Mouse (Mus musculus): ENCODE results near the gene Slc41a1. TPM values are rescaled to one million over a fixed set of nuclear protein-coding genes. Genes with fewer than 3 reads are reported as not detected.
"Not testable (repeated sequence)": the region's sequence is repeated elsewhere in the genome, so short reads cannot be mapped to it uniquely, and the experiment has no call there.

Slc41a1 gene
- polyA plus RNA-seq, 1 experiment from 2014 or later: 12.6 TPM

DNA sequence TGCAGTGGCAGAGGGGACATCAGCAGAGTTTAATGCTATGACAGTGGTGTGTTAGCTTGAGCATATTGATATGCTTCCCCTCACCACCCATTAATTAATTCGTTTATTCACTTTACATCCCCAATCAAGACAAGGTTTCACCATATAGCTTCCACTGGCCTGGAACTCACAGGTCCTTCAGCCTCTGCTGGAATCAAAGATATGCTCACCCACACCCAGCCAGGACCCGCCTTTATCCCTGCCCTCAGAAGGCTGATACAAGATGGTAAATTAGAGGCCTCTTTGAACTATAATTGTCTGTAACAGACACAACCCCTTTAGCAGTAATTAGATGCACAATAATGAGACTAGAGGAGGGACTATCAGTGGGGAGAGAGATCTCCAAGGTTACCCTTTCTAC is 17.6 kb upstream of the Slc41a1 start:
- Histone ChIP-seq H3K27me3 (ENCODE audit: control insufficient read depth, insufficient read depth, low read depth, low read length) (no peaks in the 10 kb centered on the region), H3K9ac (ENCODE audit: low read length) (no peak overlapping the region), H3K4me1 (replicated peaks; ENCODE audit: control insufficient read depth, insufficient read depth, low read length) (no peaks in the 10 kb centered on the region), H3K9me3 (ENCODE audit: control insufficient read depth, low read length) (no peaks in the 10 kb centered on the region), H3K36me3 (ENCODE audit: control insufficient read depth, insufficient read depth, low read length) (no peaks in the 10 kb centered on the region), H3K4me2 (ENCODE audit: low read depth, low read length) (no peak overlapping the region), H3K27ac (ENCODE audit: low read length) (no peak overlapping the region), H3K4me3 (ENCODE audit: low read length) (no peak overlapping the region)
- WGBS: 70% methylated on average over 2 of the region's 2 CpGs
- ATAC-seq (ENCODE audit: low read depth): no peak

DNA sequence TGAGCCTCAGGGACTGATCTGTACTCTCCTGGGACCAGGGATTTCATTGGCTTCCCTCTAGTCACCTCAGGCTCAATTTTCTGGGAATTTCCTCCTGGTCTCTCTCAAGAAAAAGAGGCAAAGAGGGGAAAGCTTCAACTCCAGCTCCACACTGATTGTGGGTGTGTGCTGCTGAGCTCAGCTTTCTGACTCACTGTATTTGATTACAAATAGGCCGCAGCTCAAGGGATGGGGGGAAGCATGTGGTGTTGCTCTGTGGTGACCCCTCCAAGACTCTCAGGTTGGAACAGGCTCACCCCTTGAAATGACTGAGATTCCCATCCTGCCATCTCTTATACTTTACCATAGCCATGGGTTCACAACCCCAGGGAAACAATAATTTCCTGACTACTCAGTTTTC is 15.9 kb upstream of the Slc41a1 start:
- Histone ChIP-seq H3K27ac (ENCODE audit: low read length) (no peak overlapping the region), H3K27me3 (ENCODE audit: control insufficient read depth, insufficient read depth, low read depth, low read length) (no peaks in the 10 kb centered on the region), H3K9ac (ENCODE audit: low read length) (no peak overlapping the region), H3K36me3 (ENCODE audit: control insufficient read depth, insufficient read depth, low read length) (no peaks in the 10 kb centered on the region), H3K4me1 (replicated peaks; ENCODE audit: control insufficient read depth, insufficient read depth, low read length) (no peaks in the 10 kb centered on the region), H3K4me2 (ENCODE audit: low read depth, low read length) (no peak overlapping the region), H3K4me3 (ENCODE audit: low read length) (no peak overlapping the region), H3K9me3 (ENCODE audit: control insufficient read depth, low read length) (no peaks in the 10 kb centered on the region)
- 83% methylated on average over 1 of the region's 1 CpGs for WGBS
- ATAC-seq (ENCODE audit: low read depth): no peak

DNA sequence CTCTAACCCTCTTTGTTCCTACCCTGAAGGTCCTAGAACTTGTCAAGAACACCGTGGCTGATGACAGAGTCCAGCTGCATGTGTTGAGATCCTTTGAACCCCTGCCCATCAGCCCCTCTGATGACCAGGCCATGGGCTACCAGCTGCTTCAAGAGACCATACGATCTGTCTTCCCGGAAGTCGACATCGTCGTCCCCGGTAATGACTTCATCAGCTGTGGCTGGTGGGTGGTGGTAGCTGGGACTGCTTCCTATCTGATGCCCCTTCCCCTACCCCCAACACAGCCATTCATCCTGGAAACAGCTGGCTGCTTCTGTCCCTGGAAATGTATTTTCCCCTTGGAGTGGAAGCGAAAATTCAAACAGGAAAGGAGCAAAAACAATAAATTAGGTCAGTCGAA is 15.3 kb upstream of the Slc41a1 start:
- 44% methylated on average over 9 of the region's 9 CpGs for WGBS
- Histone ChIP-seq H3K27me3 (ENCODE audit: control insufficient read depth, insufficient read depth, low read depth, low read length) (no peaks in the 10 kb centered on the region), H3K4me1 (replicated peaks; ENCODE audit: control insufficient read depth, insufficient read depth, low read length) (no peaks in the 10 kb centered on the region), H3K36me3 (ENCODE audit: control insufficient read depth, insufficient read depth, low read length) (no peaks in the 10 kb centered on the region), H3K4me3 (ENCODE audit: low read length) (no peak overlapping the region), H3K4me2 (ENCODE audit: low read depth, low read length) (no peak overlapping the region), H3K9ac (ENCODE audit: low read length) (no peak overlapping the region), H3K9me3 (ENCODE audit: control insufficient read depth, low read length) (no peaks in the 10 kb centered on the region), H3K27ac (ENCODE audit: low read length) (no peak overlapping the region)
- ATAC-seq (ENCODE audit: low read depth): no peak

DNA sequence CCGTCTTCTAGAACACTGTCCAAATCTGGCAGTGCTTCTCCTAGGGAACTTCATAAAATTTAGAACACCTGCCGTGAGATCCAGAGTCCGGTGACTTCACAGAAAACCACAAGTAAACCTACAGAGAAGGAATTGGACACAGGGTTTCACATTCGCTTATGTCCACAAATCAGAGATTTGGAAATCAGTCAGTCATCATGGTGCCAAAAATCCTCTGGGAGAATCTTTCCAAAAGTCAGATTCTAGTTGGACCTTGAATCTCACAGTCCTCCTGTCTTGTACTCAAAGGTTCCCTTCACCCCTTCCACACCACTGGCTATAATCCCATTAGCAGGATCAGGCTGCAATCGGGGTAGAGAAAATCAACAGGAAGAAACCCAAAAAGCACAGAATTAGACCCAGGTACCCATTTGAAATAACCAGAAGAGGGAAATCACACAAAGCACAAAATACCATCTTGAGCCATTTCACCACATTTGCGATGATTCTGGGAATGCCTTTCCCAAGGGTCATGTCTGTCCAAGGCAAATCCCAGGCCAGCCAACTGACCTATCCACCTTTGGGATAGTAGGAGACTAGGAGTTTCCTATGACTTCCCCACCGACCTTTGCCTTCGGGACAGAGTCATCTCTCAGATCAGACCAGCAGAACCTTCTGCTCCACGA is 14.5 kb upstream of the Slc41a1 start:
- Histone ChIP-seq H3K4me1 (replicated peaks; ENCODE audit: control insufficient read depth, insufficient read depth, low read length) (no peaks in the 10 kb centered on the region), H3K36me3 (ENCODE audit: control insufficient read depth, insufficient read depth, low read length) (no peaks in the 10 kb centered on the region), H3K4me2 (ENCODE audit: low read depth, low read length) (no peak overlapping the region), H3K9me3 (ENCODE audit: control insufficient read depth, low read length) (no peaks in the 10 kb centered on the region), H3K9ac (ENCODE audit: low read length) (no peak overlapping the region), H3K4me3 (ENCODE audit: low read length) (no peak overlapping the region), H3K27me3 (ENCODE audit: control insufficient read depth, insufficient read depth, low read depth, low read length) (no peaks in the 10 kb centered on the region), H3K27ac (ENCODE audit: low read length) (no peak overlapping the region)
- 87% methylated on average over 9 of the region's 9 CpGs for WGBS
- ATAC-seq (ENCODE audit: low read depth): no peak

DNA sequence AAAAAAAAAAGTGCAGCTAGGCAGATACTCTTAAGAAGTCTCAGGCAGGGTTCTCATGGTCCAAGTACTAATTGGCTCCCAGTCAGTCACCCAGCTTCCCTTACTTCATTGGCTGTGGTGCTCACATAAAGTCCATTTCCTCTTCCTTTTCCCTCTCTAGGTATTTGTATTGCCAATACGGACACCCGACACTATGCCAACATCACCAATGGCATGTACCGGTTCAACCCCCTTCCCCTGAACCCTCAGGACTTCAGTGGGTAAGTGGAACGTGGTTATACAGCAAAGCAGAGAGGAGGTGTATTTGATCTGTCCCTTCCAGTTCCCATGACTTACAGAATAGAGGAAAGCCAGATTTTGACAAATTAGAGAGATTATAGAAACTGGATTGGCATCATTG is 13.6 kb upstream of the Slc41a1 start:
- H3K9me3 ChIP-seq (ENCODE audit: control insufficient read depth, low read length): no peaks in the 10 kb centered on the region
- H3K4me3 ChIP-seq (ENCODE audit: low read length): no peak overlapping the region
- H3K4me1 ChIP-seq (replicated peaks; ENCODE audit: control insufficient read depth, insufficient read depth, low read length): no peaks in the 10 kb centered on the region
- ATAC-seq (ENCODE audit: low read depth): no peak
- H3K27me3 ChIP-seq (ENCODE audit: control insufficient read depth, insufficient read depth, low read depth, low read length): no peaks in the 10 kb centered on the region
- H3K4me2 ChIP-seq (ENCODE audit: low read depth, low read length): no peak overlapping the region
- 71% methylated on average over 4 of the region's 4 CpGs for WGBS
- no peaks in the 10 kb centered on the region for H3K36me3 ChIP-seq (ENCODE audit: control insufficient read depth, insufficient read depth, low read length)
- no peak overlapping the region for H3K9ac ChIP-seq (ENCODE audit: low read length)
- no peak overlapping the region for H3K27ac ChIP-seq (ENCODE audit: low read length)

DNA sequence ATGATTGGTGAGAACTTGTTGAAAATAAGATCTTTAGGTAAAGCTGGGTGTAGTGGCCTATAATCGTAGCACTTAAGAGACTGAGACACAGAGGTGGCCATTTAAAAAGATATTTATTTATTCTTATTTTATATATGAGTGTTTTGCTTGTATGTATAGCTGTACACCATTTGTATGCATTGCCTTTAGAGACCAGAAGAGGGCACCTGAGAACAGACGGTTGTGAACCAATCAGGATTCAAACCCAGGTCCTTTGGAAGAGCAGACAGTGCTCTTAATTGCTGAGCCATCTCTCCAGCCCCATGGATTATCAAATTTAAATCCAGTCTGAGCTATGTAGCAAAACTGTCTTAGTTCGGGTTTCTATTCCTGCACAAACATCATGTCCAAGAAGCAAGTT is 13.1 kb upstream of the Slc41a1 start:
- H3K4me1 ChIP-seq (replicated peaks; ENCODE audit: control insufficient read depth, insufficient read depth, low read length): no peaks in the 10 kb centered on the region
- 84% methylated on average over 3 of the region's 3 CpGs for WGBS
- H3K27ac ChIP-seq (ENCODE audit: low read length): no peak overlapping the region
- H3K9ac ChIP-seq (ENCODE audit: low read length): no peak overlapping the region
- no peaks in the 10 kb centered on the region for H3K27me3 ChIP-seq (ENCODE audit: control insufficient read depth, insufficient read depth, low read depth, low read length)
- H3K4me2 ChIP-seq (ENCODE audit: low read depth, low read length): no peak overlapping the region
- H3K4me3 ChIP-seq (ENCODE audit: low read length): no peak overlapping the region
- no peaks in the 10 kb centered on the region for H3K36me3 ChIP-seq (ENCODE audit: control insufficient read depth, insufficient read depth, low read length)
- peaks cover 2% of the 10 kb centered on the region; the same call in 1 of the 2 replicates for H3K9me3 ChIP-seq (ENCODE audit: control insufficient read depth, low read length)
- no peak for ATAC-seq (ENCODE audit: low read depth)

DNA sequence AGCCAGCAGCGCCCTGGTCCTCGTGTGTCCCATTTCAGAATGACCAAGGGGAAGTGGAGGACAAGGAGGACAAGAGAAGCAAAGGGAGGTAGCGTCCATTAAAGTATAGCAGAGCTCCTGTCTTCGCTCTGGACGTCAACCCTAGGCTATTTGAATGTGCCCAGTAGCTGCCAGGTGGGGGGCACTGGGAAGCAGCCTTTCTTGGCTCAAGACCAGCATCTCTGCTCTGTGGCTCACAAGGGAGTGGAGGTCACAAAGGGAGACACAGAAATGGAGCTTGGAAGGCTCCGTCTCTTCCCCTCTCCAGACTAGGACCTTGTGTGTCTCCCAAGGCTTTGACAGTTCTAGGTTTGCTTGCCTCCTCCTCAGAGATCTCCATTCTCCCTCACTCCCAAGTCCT is 10.4 kb upstream of the Slc41a1 start:
- H3K27me3 ChIP-seq (ENCODE audit: control insufficient read depth, insufficient read depth, low read depth, low read length): no peaks in the 10 kb centered on the region
- peaks cover 3% of the 10 kb centered on the region; the same call in 1 of the 2 replicates for H3K9me3 ChIP-seq (ENCODE audit: control insufficient read depth, low read length)
- ATAC-seq (ENCODE audit: low read depth): no peak
- H3K9ac ChIP-seq (ENCODE audit: low read length): no peak overlapping the region
- no peak overlapping the region for H3K27ac ChIP-seq (ENCODE audit: low read length)
- H3K4me3 ChIP-seq (ENCODE audit: low read length): no peak overlapping the region
- 74% methylated on average over 6 of the region's 6 CpGs for WGBS
- no peaks in the 10 kb centered on the region for H3K36me3 ChIP-seq (ENCODE audit: control insufficient read depth, insufficient read depth, low read length)
- H3K4me2 ChIP-seq (ENCODE audit: low read depth, low read length): no peak overlapping the region
- H3K4me1 ChIP-seq (replicated peaks; ENCODE audit: control insufficient read depth, insufficient read depth, low read length): no peaks in the 10 kb centered on the region

DNA sequence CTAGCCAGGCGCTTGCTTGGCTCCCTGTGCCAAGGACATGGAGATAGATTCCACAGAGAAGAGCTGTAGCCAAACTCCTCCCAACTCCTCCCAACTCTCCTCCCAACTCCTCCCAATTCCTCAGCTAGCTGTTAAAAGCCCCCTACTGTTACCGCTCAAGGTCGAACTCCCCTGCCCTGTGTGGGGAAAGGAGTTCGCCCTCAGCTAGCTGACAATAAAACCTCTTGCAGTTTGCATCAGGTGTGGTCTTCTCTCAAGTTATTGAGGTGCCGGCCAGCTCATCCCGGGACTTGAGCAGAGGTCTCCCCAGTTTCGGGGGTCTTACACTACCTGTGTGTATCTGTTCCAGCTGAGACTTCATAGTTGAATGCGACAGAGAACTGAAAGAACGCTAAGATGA is 6.9 kb upstream of the Slc41a1 start:
- H3K27me3 ChIP-seq (ENCODE audit: control insufficient read depth, insufficient read depth, low read depth, low read length); ATAC-seq (ENCODE audit: low read depth); H3K27ac ChIP-seq (ENCODE audit: low read length): not testable (repeated sequence)

DNA sequence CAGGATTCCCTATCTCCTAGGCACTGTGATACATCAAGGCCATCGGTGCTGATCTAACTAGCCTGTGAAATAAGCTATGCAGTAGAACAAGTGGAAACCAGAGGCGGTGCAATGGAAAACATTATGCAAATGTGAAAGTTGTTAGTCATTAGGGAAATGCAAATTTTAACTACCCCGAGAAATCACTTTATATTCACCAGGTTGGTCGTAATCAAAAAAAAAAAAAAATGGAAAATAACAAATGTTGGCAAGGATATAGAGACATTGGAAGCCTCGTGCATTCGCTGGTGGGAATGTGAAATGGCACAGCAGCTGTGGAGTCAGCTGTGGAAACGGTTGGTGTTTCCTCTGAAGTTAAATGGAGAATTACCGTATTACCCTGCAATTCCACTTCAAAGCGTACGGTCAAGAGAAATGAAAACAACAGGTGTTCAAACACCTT is 6.4 kb upstream of the Slc41a1 start:
- Histone ChIP-seq H3K9me3 (ENCODE audit: control insufficient read depth, low read length) (peaks cover 3% of the 10 kb centered on the region; the same call in 1 of the 2 replicates), H3K27ac (ENCODE audit: low read length) (no peak overlapping the region), H3K4me2 (ENCODE audit: low read depth, low read length) (no peak overlapping the region), H3K9ac (ENCODE audit: low read length) (no peak overlapping the region), H3K36me3 (ENCODE audit: control insufficient read depth, insufficient read depth, low read length) (no peaks in the 10 kb centered on the region), H3K27me3 (ENCODE audit: control insufficient read depth, insufficient read depth, low read depth, low read length) (no peaks in the 10 kb centered on the region), H3K4me1 (replicated peaks; ENCODE audit: control insufficient read depth, insufficient read depth, low read length) (no peaks in the 10 kb centered on the region), H3K4me3 (ENCODE audit: low read length) (no peak overlapping the region)
- no peak for ATAC-seq (ENCODE audit: low read depth)
- WGBS: 57% methylated on average over 10 of the region's 10 CpGs

More for the DNA sequence above, 6.9 kb upstream of the Slc41a1 start:
- 68% methylated on average over 8 of the region's 9 CpGs for WGBS
- not testable (repeated sequence) for H3K9me3 ChIP-seq (ENCODE audit: control insufficient read depth, low read length); H3K9ac ChIP-seq (ENCODE audit: low read length); H3K4me3 ChIP-seq (ENCODE audit: low read length); H3K4me2 ChIP-seq (ENCODE audit: low read depth, low read length); H3K4me1 ChIP-seq (replicated peaks; ENCODE audit: control insufficient read depth, insufficient read depth, low read length); H3K36me3 ChIP-seq (ENCODE audit: control insufficient read depth, insufficient read depth, low read length)

DNA sequence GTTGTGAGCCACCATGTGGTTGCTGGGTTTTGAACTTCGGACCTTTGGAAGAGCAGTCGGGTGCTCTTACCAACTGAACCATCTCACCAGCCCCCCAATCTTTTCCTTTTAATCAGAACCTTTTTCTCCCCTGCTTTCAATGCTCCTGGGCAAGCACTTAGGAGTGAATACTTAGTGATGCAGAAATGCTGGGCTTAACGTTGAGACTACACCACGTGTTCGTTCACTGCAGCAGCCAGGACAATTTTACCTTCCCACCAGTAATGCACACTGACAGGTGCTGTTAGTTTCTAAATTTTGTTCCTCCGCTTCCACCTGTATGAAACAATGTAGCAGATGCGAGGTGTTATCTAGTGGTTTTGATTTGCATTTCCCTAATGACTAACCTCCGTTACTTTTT is 5.0 kb upstream of the Slc41a1 start:
- WGBS: 70% methylated on average over 8 of the region's 8 CpGs
- Histone ChIP-seq H3K4me3 (ENCODE audit: low read length) (no peak overlapping the region), H3K9ac (ENCODE audit: low read length) (no peak overlapping the region), H3K27ac (ENCODE audit: low read length) (no peak overlapping the region), H3K9me3 (ENCODE audit: control insufficient read depth, low read length) (peaks cover 3% of the 10 kb centered on the region; the same call in 1 of the 2 replicates), H3K36me3 (ENCODE audit: control insufficient read depth, insufficient read depth, low read length) (no peaks in the 10 kb centered on the region), H3K4me1 (replicated peaks; ENCODE audit: control insufficient read depth, insufficient read depth, low read length) (0 out of 2 replicates have a peak, but pooled peaks cover 4% of the 10 kb centered on the region), H3K27me3 (ENCODE audit: control insufficient read depth, insufficient read depth, low read depth, low read length) (no peaks in the 10 kb centered on the region), H3K4me2 (ENCODE audit: low read depth, low read length) (no peak overlapping the region)
- no peak for ATAC-seq (ENCODE audit: low read depth)

Data from lung, embryonic 16.5 days (tissue).